Mouse (Mus musculus): ENCODE measurements around the gene Hoxa6. TPM values are rescaled to one million over a fixed set of nuclear protein-coding genes. Genes with fewer than 3 reads are reported as not detected.

The Hoxa6 gene
- polyA plus RNA-seq (2016; fragmentation: Nextera tagmentation; extraction: Ambion mirVana): not detected in 2 replicates

DNA sequence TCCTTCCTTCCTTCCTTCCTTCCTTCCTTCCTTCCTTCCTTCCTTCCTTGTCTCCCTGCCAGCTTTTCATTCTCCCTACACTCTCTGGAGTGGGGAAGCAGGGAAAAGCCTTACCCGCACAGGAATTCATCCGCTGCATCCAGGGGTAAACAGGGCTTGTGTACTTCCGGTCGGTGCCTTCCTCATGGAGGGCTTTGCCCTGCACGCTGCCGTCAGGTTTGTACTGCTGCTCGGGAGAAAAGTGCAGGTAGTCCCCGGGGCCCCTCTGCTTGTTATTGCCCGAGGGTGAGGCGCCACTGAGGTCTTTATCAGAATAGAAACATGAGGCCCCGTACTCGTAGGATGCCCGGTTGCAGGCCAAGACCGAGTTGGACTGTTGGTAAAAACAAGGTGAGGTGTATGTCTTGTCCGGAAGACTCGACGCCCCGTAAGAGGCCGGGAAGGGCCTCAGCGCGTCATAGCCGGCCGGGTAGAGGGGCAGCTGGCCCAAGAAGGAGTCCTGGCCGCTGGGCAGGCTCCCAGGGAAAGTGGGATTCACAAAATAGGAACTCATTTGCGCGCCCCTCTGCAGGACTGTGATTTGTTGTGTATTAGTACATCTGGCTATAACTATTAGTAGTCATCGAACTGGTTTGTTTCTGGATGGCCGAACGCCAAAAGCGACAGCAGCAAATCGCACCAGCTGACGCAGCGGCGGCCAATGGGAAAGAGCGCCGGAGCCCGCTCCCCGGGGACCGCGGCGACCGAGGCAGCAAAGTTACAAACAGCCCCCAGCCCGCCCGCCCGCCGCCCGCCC lies at the start of gene Hoxa6:
Gene Hoxa6, minus strand, starts transcription at position 651 of the 796 bp plus-strand sequence.
- no peak for DNase-seq (ENCODE audit: low spot score)

DNA sequence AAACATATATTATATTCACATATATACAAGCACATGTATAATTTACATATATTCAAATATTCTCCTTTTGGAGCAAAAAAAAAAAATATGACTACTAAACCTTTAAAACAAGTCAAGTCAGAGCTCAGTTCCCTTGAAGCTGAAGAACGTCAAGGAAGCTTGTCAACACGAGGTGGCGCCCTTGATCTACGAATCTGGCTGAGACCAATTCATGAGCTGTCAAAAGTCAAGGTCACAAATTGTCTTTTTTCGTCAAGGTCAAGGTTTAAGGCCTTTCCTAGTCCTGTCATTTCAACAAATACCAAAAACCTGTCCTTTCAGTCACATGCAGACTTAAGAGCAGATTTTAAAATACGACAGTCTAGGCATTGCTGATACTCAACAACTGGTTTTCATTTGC lies 48.4 kb upstream of the Hoxa6 start:
- no peak overlapping the region for H3K4me3 ChIP-seq
- H3K9me3 ChIP-seq (replicated peaks): no peaks in the 10 kb centered on the region
- WGBS: 2% methylated on average over 6 of the region's 6 CpGs
- H3K36me3 ChIP-seq: no peaks in the 10 kb centered on the region
- peaks cover 100% of the 10 kb centered on the region for H3K27me3 ChIP-seq (ENCODE audit: low read depth, poor library complexity, severe bottlenecking)
- peak; percentile 80 for DNase-seq (ENCODE audit: low spot score)
- H3K4me1 ChIP-seq: peaks cover 20% of the 10 kb centered on the region
- no peak overlapping the region for H3K27ac ChIP-seq (replicated peaks)

More for the DNA sequence above, at the start of gene Hoxa6:
- H3K4me3 ChIP-seq: peak within 1 kb of the TSS; percentile 18; the same call in 1 of the 2 replicates
- peaks cover 100% of the 10 kb centered on the region for H3K27me3 ChIP-seq (ENCODE audit: low read depth, poor library complexity, severe bottlenecking)
- H3K9me3 ChIP-seq (replicated peaks): no peaks in the 10 kb centered on the region
- H3K27ac ChIP-seq (replicated peaks): no peak within 1 kb of the TSS
- H3K36me3 ChIP-seq: no peaks in the 10 kb centered on the region
- H3K4me1 ChIP-seq: peaks cover 22% of the 10 kb centered on the region
- WGBS: under 1% methylated on average over 47 of the region's 47 CpGs

DNA sequence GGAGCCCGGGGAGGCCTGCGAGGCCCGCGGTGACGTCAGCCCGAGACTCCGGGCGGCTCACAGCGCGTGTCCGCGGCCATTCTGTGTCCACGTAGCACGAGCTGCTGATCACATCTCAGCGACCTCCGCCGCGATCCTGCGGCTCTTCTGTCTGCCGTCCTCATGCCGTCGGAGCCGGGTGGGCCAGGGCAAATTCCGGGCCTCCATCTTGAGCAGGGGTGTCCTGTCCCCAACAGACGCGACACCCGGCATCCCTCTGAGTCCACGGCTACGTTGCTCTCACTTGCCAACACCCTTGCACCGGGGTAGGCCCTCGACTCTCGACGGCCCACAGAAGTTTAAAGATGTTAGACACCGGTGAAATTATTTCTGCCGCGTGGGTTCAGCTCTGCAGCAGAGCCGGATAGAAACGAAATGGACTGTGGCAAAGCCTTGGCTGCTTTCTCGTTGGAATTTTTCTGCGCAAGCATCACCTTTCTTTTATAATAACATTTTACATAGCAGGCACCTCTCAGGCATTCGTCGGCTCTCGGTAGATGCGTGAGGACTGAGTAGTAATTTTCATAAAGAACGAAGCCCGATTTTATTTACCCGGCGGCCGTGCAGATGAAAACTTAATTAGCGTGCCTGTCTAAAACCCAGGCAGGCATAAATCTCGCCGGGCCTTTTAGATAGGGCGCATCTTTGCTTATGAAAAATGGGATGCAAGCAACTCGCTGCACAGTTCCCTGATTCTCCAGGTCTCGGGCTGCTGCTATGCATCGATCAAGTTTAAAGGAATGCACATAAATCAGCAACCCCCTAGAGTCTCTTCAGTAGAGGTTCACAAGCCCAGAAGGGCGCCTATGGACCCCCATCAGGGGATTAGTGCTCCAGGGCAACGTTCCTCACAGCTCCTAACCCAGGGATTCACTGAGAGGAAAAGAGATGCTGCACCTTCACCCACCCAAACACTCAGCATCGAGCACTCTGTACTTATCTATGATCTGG lies 45.3 kb upstream of the Hoxa6 start:
- WGBS: under 1% methylated on average over 59 of the region's 59 CpGs
- peak overlapping the region; percentile 17; the same call in 1 of the 2 replicates for H3K4me3 ChIP-seq
- DNase-seq (ENCODE audit: low spot score): peak; percentile 63

DNA sequence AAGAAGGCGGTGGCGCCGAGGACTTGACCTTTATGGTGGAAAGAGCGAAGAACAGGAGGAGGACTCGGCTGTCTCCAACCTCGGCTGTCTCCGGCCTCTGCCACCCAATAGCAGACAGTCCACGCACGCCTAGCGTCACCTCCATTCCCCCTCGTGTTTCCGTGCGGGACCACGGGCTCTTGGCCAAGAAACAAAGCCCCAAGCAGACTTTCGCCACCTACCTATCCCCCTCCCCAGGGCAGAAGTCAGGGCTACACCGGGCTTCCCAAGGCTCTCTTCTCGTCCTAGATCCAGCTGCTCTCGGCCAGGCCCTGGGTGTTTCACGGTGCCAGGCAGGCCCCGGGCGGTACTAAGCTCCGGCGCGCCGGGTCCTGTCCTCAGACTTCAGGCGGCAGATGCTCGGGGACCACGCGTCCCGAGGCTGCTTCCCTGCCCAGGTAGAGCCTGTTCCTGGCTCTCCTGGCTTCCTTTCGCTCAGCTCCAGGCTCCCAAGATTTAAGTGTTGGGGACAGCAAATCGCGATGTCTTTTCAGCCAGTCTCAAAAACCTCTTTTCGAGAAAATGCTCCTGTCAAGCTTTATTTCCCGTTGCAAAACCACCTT lies 44.4 kb upstream of the Hoxa6 start:
- Histone ChIP-seq H3K4me3 (0 out of 2 replicates have a peak overlapping the region, but pooled peaks have one; percentile 17), H3K9me3 (replicated peaks) (no peaks in the 10 kb centered on the region), H3K27me3 (ENCODE audit: low read depth, poor library complexity, severe bottlenecking) (peaks cover 100% of the 10 kb centered on the region), H3K36me3 (no peaks in the 10 kb centered on the region), H3K4me1 (peaks cover 8% of the 10 kb centered on the region), H3K27ac (replicated peaks) (no peak overlapping the region)
- peak; percentile 70 for DNase-seq (ENCODE audit: low spot score)
- WGBS: under 1% methylated on average over 35 of the region's 35 CpGs

More for the DNA sequence above, 45.3 kb upstream of the Hoxa6 start:
- Histone ChIP-seq H3K36me3 (no peaks in the 10 kb centered on the region), H3K4me1 (peaks cover 5% of the 10 kb centered on the region), H3K27me3 (ENCODE audit: low read depth, poor library complexity, severe bottlenecking) (peaks cover 100% of the 10 kb centered on the region), H3K27ac (replicated peaks) (no peak overlapping the region), H3K9me3 (replicated peaks) (no peaks in the 10 kb centered on the region)

DNA sequence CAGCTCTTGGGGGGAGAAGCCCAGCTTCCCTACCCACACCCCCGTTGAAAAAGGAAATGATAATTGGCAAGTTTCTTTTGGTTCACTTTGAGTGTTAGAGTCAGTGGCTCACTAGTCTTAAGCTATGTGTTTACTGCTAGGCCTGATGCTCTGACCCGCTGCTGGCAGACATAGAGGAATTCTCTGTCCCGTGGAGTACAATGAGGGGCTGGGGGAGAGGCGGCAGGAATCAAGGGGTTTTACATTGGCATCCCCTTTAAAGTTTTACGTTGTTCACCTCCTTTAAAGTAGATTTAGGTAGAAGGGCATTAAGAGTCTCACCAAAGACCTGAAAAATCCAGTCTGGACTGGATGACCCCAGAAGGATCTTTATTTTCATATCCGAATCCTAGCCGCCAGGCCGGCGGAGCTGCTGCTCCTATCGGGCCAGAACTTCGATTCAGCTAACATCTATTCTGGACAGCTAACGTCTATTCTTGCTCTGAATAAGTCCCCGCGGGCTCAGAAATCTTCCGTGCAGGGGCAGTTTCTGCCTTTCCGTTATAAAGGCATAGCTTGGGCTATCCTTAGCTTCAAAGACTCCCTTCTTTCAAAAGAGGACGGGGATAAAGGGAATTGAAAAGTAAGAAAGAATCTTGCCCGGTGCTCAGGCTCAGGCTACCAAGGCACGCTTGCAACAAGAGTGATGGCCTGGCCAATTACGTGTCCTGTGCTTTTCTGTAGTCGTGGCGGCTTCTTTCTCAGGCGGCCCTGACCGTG lies 43.7 kb upstream of the Hoxa6 start:
- no peaks in the 10 kb centered on the region for H3K36me3 ChIP-seq
- WGBS: 1% methylated on average over 24 of the region's 24 CpGs
- no peaks in the 10 kb centered on the region for H3K9me3 ChIP-seq (replicated peaks)
- H3K4me3 ChIP-seq: no peak overlapping the region
- peaks cover 100% of the 10 kb centered on the region for H3K27me3 ChIP-seq (ENCODE audit: low read depth, poor library complexity, severe bottlenecking)
- DNase-seq (ENCODE audit: low spot score): no peak
- peaks cover 8% of the 10 kb centered on the region for H3K4me1 ChIP-seq
- no peak overlapping the region for H3K27ac ChIP-seq (replicated peaks)

DNA sequence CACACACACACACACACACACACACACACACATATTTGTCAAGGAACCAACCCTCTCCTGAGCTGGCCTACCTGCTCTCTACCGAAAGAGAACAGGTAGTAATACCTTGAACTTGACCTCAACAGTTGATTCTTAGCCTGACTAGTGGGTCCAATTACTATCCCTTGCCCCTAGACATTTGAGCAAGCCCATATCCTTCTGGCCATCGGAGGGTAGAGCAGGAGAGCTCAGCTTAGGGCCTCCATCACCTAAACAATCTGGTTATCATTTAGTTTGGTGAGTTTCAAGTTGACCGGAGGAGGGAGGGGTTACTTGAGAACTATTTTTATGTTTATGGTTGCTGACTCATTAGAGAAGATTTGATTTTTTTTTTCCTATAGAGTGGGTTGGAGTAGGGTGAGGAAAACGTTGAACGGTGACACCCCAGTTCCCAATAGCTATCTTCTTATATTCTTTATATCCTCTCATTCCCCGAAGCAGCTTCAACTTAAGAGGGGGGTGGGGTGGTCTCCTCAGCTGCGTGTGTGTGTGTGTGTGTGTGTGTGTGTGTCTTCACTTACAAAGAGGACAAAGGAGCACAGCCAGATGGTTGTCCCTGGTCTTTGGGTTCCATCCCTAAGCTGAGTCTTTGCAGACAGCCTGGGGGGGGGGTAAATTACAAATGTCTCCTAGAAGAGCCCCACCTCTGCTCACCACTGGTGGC lies 42.8 kb upstream of the Hoxa6 start:
- no peaks in the 10 kb centered on the region for H3K9me3 ChIP-seq (replicated peaks)
- peaks cover 8% of the 10 kb centered on the region for H3K4me1 ChIP-seq
- 14% methylated on average over 7 of the region's 7 CpGs for WGBS
- no peak overlapping the region for H3K4me3 ChIP-seq
- H3K36me3 ChIP-seq: no peaks in the 10 kb centered on the region
- no peak for DNase-seq (ENCODE audit: low spot score)
- no peak overlapping the region for H3K27ac ChIP-seq (replicated peaks)
- H3K27me3 ChIP-seq (ENCODE audit: low read depth, poor library complexity, severe bottlenecking): peaks cover 100% of the 10 kb centered on the region

DNA sequence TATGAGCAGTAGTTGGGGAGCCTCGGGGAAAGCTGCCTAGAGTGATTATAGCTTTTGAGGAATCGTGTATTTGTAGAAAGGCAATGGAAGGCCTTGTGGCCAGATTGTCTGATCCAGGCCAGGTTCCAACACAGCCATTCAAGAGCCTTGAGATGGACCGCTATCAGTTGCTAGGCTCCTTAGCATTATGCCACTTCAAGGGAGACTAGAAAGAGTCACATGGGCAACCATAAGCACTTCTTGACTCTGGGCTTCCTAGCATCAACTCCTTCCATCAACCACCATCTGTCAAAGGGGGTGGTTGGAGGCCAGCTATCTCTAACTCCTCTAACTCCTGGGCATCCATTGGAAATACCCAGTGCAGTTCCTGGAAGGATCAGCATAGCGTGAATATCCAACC lies 41.3 kb upstream of the Hoxa6 start:
- Histone ChIP-seq H3K9me3 (replicated peaks) (no peaks in the 10 kb centered on the region), H3K27ac (replicated peaks) (no peak overlapping the region), H3K36me3 (no peaks in the 10 kb centered on the region), H3K27me3 (ENCODE audit: low read depth, poor library complexity, severe bottlenecking) (peaks cover 100% of the 10 kb centered on the region), H3K4me3 (no peak overlapping the region), H3K4me1 (peaks cover 11% of the 10 kb centered on the region)
- DNase-seq (ENCODE audit: low spot score): no peak
- under 1% methylated on average over 4 of the region's 4 CpGs for WGBS

DNA sequence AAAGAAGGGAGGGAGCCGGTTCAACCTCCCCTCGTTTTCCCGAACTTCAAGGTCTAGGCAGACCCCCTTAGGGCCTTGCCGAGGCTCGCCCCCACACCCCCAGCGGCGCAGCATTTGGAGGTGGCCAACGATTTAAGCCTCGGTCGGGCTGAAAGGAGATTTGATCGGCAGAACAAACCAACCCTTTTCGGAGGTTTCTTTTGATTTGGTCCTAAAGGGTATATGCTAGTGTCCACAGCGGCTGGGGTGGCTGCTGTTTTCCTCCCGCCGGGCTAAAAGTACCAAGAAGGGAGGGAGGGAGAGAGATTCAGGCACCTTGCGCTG lies 40.9 kb upstream of the Hoxa6 start:
- no peaks in the 10 kb centered on the region for H3K9me3 ChIP-seq (replicated peaks)
- WGBS: under 1% methylated on average over 16 of the region's 16 CpGs
- no peak for DNase-seq (ENCODE audit: low spot score)

DNA sequence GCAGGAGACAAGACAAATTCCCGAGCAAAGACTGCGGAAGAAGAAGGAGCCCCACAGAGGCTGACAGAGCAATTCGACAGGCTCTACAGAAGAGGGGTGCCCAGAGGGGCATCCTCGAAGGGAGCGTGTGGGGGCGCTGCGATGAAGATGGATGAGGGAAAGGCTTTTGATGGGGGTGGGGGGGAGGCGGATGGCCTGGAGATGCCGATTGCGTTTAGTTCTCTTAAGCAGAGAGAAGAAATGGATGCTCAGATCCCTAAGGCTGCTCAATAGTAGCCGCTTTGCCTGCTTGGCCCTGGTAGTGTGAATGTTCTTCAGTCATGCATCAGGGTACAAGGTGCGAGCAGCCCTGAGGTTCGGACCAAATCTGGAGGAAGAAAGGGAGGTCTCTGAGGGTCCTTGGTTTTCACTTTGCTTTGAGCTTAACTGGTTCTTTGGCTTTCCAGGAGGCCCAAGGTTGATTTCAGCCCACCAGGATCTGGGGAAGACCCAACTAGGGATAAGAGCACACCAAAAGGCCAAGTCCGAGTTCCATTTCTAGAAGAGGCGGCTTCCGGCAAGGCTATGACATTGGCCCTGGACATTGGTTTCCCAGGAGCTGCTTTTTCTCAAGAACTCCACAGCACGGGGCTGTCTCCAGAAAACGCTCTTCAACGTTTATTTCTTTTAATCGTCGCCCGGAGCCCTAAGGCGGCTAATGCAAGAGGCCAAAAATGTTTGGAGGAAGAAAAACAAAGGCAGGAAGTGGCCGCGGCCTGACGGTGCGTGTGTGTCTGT lies 40.3 kb upstream of the Hoxa6 start:
- Histone ChIP-seq H3K4me1 (peaks cover 11% of the 10 kb centered on the region), H3K36me3 (no peaks in the 10 kb centered on the region), H3K27ac (replicated peaks) (no peak overlapping the region), H3K9me3 (replicated peaks) (no peaks in the 10 kb centered on the region), H3K27me3 (ENCODE audit: low read depth, poor library complexity, severe bottlenecking) (peaks cover 100% of the 10 kb centered on the region), H3K4me3 (no peak overlapping the region)
- DNase-seq (ENCODE audit: low spot score): no peak
- 2% methylated on average over 27 of the region's 27 CpGs for WGBS

More for the DNA sequence above, 40.9 kb upstream of the Hoxa6 start:
- Histone ChIP-seq H3K4me1 (peaks cover 11% of the 10 kb centered on the region), H3K36me3 (no peaks in the 10 kb centered on the region), H3K27ac (replicated peaks) (no peak overlapping the region), H3K27me3 (ENCODE audit: low read depth, poor library complexity, severe bottlenecking) (peaks cover 100% of the 10 kb centered on the region), H3K4me3 (no peak overlapping the region)

DNA sequence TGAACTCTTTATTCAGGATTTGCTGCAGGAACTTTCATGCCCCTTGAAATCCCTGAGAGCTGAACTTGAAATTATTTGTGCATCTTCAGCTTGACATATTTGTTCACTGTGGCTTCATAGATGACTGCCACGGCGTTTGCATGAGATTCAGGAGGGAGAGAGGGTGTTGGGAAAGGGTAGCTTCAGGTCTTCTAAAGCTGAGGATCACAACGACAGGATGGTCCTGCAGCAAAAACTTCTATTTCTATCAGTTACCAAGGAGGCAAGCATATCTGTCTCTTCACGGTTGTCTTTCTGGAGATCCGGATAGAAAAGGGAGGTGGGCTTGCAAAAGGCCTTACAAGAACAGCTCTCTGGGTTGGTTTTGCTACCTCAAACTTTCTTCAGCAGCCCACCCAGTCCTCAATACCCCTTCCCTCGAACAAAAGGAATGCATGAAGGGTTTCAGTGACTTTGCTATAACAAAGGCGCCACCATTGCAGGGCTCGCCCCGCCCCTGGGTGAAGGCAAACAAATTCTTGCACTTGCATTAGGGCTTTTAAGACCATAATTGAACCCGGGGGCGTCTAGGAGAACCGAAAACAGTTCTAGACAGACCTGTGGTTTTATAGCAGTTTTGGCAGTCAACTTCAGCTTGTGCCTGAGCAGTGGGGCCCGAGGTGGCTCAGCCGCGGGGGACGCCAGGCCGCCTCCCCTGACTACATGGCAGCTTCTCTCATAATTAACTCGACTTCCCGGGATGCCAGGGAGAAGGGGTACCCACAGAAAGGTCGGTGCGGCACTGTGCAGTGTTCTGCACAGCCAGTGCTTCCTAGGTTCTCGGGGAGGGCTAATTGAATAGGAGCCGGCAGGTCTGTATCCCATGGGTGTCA lies 39.5 kb upstream of the Hoxa6 start:
- Histone ChIP-seq H3K36me3 (no peaks in the 10 kb centered on the region), H3K9me3 (replicated peaks) (no peaks in the 10 kb centered on the region), H3K27me3 (ENCODE audit: low read depth, poor library complexity, severe bottlenecking) (peaks cover 100% of the 10 kb centered on the region), H3K4me3 (no peak overlapping the region), H3K27ac (replicated peaks) (no peak overlapping the region), H3K4me1 (peaks cover 6% of the 10 kb centered on the region)
- under 1% methylated on average over 23 of the region's 23 CpGs for WGBS
- DNase-seq (ENCODE audit: low spot score): peak; percentile 50

Data from midbrain, embryonic 10.5 days (tissue).